Mouse (Mus musculus) macrophage (primary cell): ENCODE data around the gene Egfem1. TPM values are rescaled to one million over a fixed set of nuclear protein-coding genes. Genes with fewer than 3 reads are reported as not detected.

Experiments used
- H3K27ac ChIP-seq: fragments of 350-480 bp; formaldehyde crosslinking; 2 replicates; pipeline ENCODE4 v1.9.0; 2021
- H3K36me3 ChIP-seq: fragments of 350-480 bp; formaldehyde crosslinking; 2 replicates; pipeline ENCODE4 v1.9.0; 2021; ENCODE audit errors: inconsistent target
- H3K4me3 ChIP-seq: fragments of 350-480 bp; formaldehyde crosslinking; 2 replicates; pipeline ENCODE4 v1.9.0; 2021; ENCODE audit errors: inconsistent target
- H3K79me2 ChIP-seq: fragments of 350-480 bp; formaldehyde crosslinking; 2 replicates; pipeline ENCODE4 v1.9.0; 2021; ENCODE audit errors: inconsistent target
- WGBS: methylation state at CpG from one replicate; pipeline ENCODE4 v1.1.7; 2026; ENCODE audit warnings: inconsistent platforms; ENCODE audit not compliant: missing documents; 5-methylcytosine and 5-hydroxymethylcytosine counted together
- polyA plus RNA-seq: library from polyadenylated mRNA; stranded (reverse); fragments of 250-400 nt; gene quantifications from 3 replicates; pipeline ENCODE4 v1.2.4, GENCODE M21; 2018; ENCODE audit warnings: inconsistent platforms

The Egfem1 gene
- polyA plus RNA-seq, 1 experiment from 2014 or later = not detected

DNA sequence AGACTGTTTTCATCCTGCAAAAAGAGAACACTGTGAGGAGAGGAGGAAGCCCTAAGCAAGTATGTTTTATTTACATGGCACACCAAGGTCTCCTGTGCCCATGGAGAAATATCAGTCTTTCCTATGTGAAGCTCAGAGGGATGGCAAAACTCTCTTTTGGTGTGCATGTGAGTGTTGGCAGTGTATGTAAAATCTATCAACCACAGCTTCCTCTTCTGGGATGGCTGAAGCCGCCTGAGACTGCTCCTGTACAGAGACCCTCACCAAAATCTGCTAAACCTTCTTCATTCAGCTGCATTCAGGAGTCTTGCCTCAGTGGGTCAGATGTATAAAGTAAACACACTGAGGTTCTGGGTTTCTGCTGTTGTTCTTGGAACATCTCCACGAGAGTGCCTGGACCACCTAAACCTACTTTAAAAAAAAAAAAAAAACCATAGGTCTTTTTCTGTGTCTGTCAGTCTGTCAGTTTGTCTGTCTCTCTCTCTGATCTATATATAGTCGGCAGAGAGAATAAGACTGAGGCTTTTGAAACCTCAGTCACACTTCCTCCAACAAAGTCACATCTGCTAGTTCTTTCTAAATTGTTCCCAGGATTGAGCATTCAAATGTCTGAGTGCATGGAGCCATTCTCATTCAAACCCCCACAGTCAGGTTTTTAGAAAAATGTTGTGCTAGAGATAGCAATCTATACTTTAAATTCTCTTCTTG is 24.3 kb downstream of the Egfem1 start:
- Histone ChIP-seq H3K79me2 (no peaks in the 10 kb centered on the region), H3K36me3 (no peaks in the 10 kb centered on the region), H3K4me3 (no peak overlapping the region), H3K27ac (no peak overlapping the region)
- 7% methylated on average over 3 of the region's 3 CpGs for WGBS

DNA sequence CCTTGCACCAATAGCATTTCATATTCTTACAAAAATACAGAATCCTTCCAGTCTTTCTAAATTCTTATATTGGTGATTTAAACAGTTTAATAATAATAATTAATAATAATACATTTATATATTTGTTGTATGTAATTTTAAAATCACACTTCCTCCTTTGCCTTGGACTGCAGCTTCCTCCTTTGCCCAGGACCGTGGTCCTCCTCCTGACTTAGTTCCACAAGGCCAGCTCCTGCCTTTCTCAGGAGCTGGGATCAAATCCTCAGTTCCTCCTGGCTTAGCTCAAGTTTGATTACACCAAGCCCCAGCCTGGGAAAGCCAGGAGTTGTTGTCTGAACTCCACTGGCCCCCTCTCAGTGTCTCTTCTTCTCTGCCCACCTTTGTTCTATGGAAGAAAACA is 25.3 kb downstream of the Egfem1 start:
- Histone ChIP-seq H3K27ac (no peak overlapping the region), H3K4me3 (no peak overlapping the region), H3K79me2 (no peaks in the 10 kb centered on the region), H3K36me3 (no peaks in the 10 kb centered on the region)
- 14% methylated on average over 1 of the region's 1 CpGs for WGBS

- H3K4me3 ChIP-seq = no peak overlapping the region
- 92% methylated on average over 2 of the region's 2 CpGs for WGBS
- H3K36me3 ChIP-seq = no peaks in the 10 kb centered on the region
- H3K27ac ChIP-seq = no peak overlapping the region
- no peaks in the 10 kb centered on the region for H3K79me2 ChIP-seq
Measured at GRCm38 (mm10) chr3:29110321-29110720, 28.5 kb downstream of the Egfem1 start.

DNA sequence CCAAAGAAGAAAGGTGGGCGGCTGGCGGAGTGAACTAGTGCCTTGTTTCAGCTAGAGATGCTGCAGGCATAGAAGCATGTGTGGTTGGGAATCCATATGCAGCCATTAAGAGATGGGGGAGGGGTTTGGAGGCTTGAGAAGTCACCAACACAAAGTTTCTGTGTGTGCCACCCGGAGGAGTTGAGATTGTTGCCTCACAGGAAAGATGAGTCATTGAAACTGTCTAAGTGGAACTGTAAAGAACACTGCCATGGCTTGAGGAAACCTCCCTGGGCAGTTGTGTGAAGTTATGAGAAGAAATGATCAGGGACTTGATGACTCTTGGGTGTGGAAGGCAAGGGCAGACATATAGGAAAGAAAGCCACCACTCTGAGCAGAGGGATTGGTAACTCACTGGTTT is 32.7 kb downstream of the Egfem1 start:
- Histone ChIP-seq H3K79me2 (no peaks in the 10 kb centered on the region), H3K4me3 (no peak overlapping the region), H3K36me3 (no peaks in the 10 kb centered on the region), H3K27ac (no peak overlapping the region)
- WGBS = 63% methylated on average over 3 of the region's 3 CpGs

- no peak overlapping the region for H3K4me3 ChIP-seq
- no peaks in the 10 kb centered on the region for H3K36me3 ChIP-seq
- 44% methylated on average over 1 of the region's 1 CpGs for WGBS
- no peaks in the 10 kb centered on the region for H3K79me2 ChIP-seq
- no peak overlapping the region for H3K27ac ChIP-seq
Measured at GRCm38 (mm10) chr3:29117379-29117778, 35.6 kb downstream of the Egfem1 start.

GRCm38 (mm10) chr3:29122556-29122955 is 40.7 kb downstream of the Egfem1 start:
- Histone ChIP-seq H3K36me3 (no peaks in the 10 kb centered on the region), H3K79me2 (no peaks in the 10 kb centered on the region), H3K27ac (no peak overlapping the region), H3K4me3 (no peak overlapping the region)
- WGBS = 0% methylated on average over 1 of the region's 1 CpGs

DNA sequence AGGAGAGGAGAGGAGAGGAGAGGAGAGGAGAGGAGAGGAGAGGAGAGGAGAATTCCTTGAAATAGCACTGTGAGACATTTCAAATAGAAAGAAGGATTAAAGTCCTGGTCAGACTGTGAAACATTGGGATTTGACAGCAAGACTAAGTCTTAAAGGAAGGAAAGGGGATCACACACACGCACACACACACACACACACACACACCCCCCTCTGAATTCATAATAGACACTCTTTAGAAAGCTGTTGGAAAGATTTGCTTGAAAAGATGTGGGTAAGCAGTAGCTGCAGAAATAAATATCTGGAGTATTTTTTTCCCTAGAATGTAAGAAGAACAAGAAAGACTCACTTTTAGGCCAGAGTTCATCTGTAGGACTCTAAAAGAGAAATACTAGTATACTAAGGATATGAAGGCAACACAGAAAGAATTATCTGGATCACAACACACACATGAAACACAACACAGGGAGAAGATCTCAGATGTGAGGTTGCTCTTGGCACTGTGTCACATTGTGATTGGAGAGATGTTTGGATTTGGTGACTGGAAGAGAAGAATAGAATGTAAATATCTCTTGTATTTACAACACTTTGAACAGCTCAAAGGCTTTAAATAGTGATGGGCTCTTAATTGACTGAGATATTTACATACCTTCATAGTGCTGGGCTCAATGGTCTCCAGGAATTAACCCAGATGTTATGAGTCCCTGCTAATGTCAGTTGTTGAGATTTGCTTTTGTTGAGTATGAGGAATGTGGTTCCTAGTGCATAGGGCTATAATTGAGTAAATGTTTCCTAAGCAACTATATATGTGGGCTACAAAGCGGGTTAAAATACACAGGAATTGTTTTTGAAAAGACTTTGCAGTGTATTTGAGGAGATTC is 50.5 kb downstream of the Egfem1 start:
- 96% methylated on average over 2 of the region's 2 CpGs for WGBS
- Histone ChIP-seq H3K27ac (no peak overlapping the region), H3K4me3 (no peak overlapping the region), H3K79me2 (no peaks in the 10 kb centered on the region), H3K36me3 (no peaks in the 10 kb centered on the region)

DNA sequence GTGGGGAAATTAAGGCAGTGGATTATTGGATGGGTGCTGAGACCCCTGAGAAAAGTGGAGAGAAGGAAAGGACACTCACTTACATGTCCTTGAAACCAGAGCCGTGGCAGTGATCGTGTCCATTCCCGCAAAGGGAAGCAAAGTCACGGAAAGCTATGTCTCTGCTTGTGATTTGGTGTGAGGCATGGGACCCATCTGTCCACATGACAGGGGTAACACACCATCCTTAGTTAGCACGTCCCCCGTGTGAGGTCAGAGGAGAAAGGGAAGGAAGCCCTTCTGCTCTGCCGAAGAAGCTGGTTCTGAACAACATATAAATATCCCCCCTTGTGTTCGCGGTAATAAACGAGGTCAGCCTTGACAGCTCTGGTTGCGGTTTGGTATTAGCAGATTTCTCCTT is 52.7 kb downstream of the Egfem1 start:
- no peaks in the 10 kb centered on the region for H3K79me2 ChIP-seq
- H3K36me3 ChIP-seq = no peaks in the 10 kb centered on the region
- no peak overlapping the region for H3K4me3 ChIP-seq
- no peak overlapping the region for H3K27ac ChIP-seq
- WGBS = 43% methylated on average over 11 of the region's 11 CpGs

- no peak overlapping the region for H3K4me3 ChIP-seq
- H3K79me2 ChIP-seq = no peaks in the 10 kb centered on the region
- 57% methylated on average over 9 of the region's 9 CpGs for WGBS
- H3K27ac ChIP-seq = no peak overlapping the region
- no peaks in the 10 kb centered on the region for H3K36me3 ChIP-seq
Measured at GRCm38 (mm10) chr3:29135176-29136064, 53.6 kb downstream of the Egfem1 start.

- no peak overlapping the region for H3K4me3 ChIP-seq
- H3K79me2 ChIP-seq = no peaks in the 10 kb centered on the region
- WGBS = 66% methylated on average over 10 of the region's 10 CpGs
- no peaks in the 10 kb centered on the region for H3K36me3 ChIP-seq
- no peak overlapping the region for H3K27ac ChIP-seq
Measured at GRCm38 (mm10) chr3:29136065-29136955, 54.5 kb downstream of the Egfem1 start.

DNA sequence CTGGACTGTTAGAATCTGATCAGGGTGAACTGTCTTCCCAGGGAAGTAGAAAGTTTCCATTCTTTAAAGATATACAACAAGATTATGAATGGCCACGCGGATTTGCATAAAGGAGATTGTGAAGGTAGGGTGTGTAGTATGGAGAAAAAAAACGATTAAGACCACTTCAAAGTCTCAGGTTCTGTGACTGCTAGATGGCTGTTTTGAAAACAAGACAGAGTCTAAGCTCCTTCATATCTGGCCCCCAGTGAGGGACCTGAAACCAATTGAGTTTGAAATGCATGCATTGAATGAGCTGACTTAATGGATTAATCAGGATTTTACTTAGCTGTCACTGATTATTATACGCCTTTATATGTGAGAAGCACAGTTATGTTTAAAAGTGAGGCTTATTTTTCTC is 86.6 kb downstream of the Egfem1 start:
- Histone ChIP-seq H3K4me3 (no peak overlapping the region), H3K79me2 (no peaks in the 10 kb centered on the region), H3K27ac (no peak overlapping the region), H3K36me3 (no peaks in the 10 kb centered on the region)
- 88% methylated on average over 4 of the region's 4 CpGs for WGBS

DNA sequence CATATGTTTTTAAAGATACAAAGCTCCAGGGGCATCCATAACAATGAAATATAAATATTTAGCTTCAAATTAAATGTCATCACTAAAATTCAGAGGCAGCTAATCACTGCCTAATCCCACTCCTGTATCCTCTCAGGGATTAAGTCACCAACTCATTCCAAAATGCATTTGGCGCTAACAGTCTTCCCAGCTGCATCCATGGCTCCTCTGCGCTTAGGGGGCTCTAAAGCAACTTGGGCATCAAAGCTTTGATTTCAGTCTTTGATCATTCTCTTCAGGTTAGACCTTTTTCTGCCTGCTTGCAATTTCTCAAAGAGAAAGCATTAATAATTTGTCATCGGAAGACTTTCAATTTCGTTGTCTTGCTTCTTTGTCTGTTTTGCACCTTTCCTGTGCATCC is 87.2 kb downstream of the Egfem1 start:
- H3K79me2 ChIP-seq = no peaks in the 10 kb centered on the region
- H3K36me3 ChIP-seq = no peaks in the 10 kb centered on the region
- 95% methylated on average over 4 of the region's 4 CpGs for WGBS
- H3K27ac ChIP-seq = no peak overlapping the region
- no peak overlapping the region for H3K4me3 ChIP-seq

- H3K79me2 ChIP-seq = no peaks in the 10 kb centered on the region
- H3K27ac ChIP-seq = no peak overlapping the region
- no peak overlapping the region for H3K4me3 ChIP-seq
- no peaks in the 10 kb centered on the region for H3K36me3 ChIP-seq
Measured at GRCm38 (mm10) chr3:29176991-29177390, 95.2 kb downstream of the Egfem1 start.

DNA sequence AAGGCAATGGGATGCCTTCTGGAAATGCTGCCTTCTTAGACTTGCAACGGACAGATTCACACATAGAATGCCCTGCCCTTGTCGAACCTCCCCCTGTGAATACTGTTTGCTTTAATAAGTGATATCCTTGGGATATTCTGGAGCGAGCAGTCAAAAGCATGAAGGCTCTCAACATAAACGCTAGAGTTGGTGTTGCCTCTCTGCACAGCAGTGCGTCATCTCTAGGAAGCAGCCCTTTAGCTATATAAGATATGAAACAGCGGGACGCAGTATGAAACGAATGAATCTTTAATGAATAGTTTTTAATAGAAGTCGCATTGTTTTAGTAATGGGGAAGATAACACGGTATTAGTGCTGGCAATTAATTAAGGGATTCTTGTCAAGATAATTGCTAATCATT is 101.2 kb downstream of the Egfem1 start:
- H3K79me2 ChIP-seq = no peaks in the 10 kb centered on the region
- no peak overlapping the region for H3K4me3 ChIP-seq
- no peak overlapping the region for H3K27ac ChIP-seq
- no peaks in the 10 kb centered on the region for H3K36me3 ChIP-seq
- WGBS = 94% methylated on average over 10 of the region's 10 CpGs
